Mouse (Mus musculus) kidney, adult 2 months (tissue): ENCODE results near the gene Cdh6. TPM values are rescaled to one million over a fixed set of nuclear protein-coding genes. Genes with fewer than 3 reads are reported as not detected.
A peak's percentile ranks its signal among the peaks of the same experiment; 100 is the strongest.

Experiments
- DNase-seq: peaks from one replicate; pipeline ENCODE4 v3.0.0; 2021
- H3K27ac ChIP-seq: fragments of 200-500 bp; 2 replicates; pipeline ENCODE4 v1.5.1; 2012; ENCODE audit warnings: low read depth, low read length, control low read depth, inconsistent platforms; ENCODE audit not compliant: insufficient read depth
- H3K27me3 ChIP-seq: fragments of 200-500 bp; replicated peaks from 2 replicates; pipeline ENCODE4 v1.6.1; 2012; ENCODE audit warnings: mild to moderate bottlenecking, moderate library complexity, low read length, inconsistent platforms; ENCODE audit not compliant: control insufficient read depth, insufficient read depth
- H3K36me3 ChIP-seq: fragments of 200-500 bp; 2 replicates; pipeline ENCODE4 v1.6.1; 2012; ENCODE audit warnings: mild to moderate bottlenecking, moderate library complexity, low read length, inconsistent platforms; ENCODE audit not compliant: control insufficient read depth, insufficient read depth
- H3K4me1 ChIP-seq: fragments of 200-500 bp; 2 replicates; pipeline ENCODE4 v1.6.1; 2011; ENCODE audit warnings: low read length; ENCODE audit not compliant: control insufficient read depth, insufficient read depth
- H3K4me3 ChIP-seq: fragments of 200-500 bp; 2 replicates; pipeline ENCODE4 v1.5.1; 2011; ENCODE audit warnings: mild to moderate bottlenecking, low read depth, low read length, control low read depth; ENCODE audit not compliant: insufficient read depth
- CTCF ChIP-seq: fragments of 200-500 bp; conservative IDR thresholded peaks from 2 replicates; pipeline ENCODE4 v1.5.1; 2011; ENCODE audit warnings: low read depth, mild to moderate bottlenecking, control low read depth, low read length, moderate library complexity, mixed read lengths; ENCODE audit not compliant: insufficient read depth, insufficient read length
- POLR2A ChIP-seq: fragments of 200-500 bp; IDR thresholded peaks from one replicate; pipeline ENCODE4 v1.6.1; 2011; ENCODE audit warnings: low read depth, low read length, control low read depth
- WGBS: fragments of 180-500 bp; shearing (Covaris S2); methylation state at CpG from one replicate; pipeline ENCODE4 v1.1.7; 2018; 5-methylcytosine and 5-hydroxymethylcytosine counted together
- polyA plus RNA-seq: library from polyadenylated mRNA; depleted of rRNA; stranded (reverse); fragments of >200 nt; gene quantifications from 2 replicates; pipeline ENCODE4 v1.2.3, GENCODE M21; 2012

Gene Cdh6
- polyA plus RNA-seq, 1 experiment: 1.8 TPM

- Histone ChIP-seq H3K27me3 (no peaks in the 10 kb centered on the region), H3K27ac (no peak overlapping the region), H3K4me3 (no peak overlapping the region), H3K36me3 (no peaks in the 10 kb centered on the region), H3K4me1 (no peaks in the 10 kb centered on the region)
- no peak for DNase-seq
- 79% methylated on average over 7 of the region's 7 CpGs for whole genome bisulfite sequencing
- no peak for TF ChIP-seq CTCF
- TF ChIP-seq POLR2A: no peak
Observed at GRCm38 (mm10) chr15:13208716-13209115, 35.2 kb upstream of the Cdh6 start.

DNA sequence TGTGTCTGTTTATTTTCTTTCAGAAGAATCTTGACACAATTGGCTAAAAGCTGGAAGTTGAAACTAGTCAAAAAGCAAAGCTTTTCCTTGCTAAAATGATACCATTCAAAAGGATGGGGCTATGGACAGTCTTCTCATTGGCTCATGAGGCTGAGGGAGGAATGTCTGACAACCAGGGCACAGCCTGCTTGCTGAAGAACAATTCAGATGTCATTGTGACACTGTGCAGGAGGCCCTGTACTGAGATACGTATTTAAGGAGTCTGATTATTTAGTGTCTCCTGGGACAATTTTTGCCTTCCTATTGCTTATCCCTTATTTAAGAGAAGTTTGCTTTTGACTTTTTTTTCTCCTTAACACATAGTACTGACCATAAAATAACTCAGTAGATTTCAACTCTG is 22.8 kb upstream of the Cdh6 start:
- H3K27ac ChIP-seq: no peak overlapping the region
- no peaks in the 10 kb centered on the region for H3K4me1 ChIP-seq
- no peak for DNase-seq
- TF ChIP-seq POLR2A (no peak), CTCF (no peak)
- no peaks in the 10 kb centered on the region for H3K27me3 ChIP-seq
- no peak overlapping the region for H3K4me3 ChIP-seq
- H3K36me3 ChIP-seq: no peaks in the 10 kb centered on the region
- WGBS: 74% methylated on average over 1 of the region's 1 CpGs

DNA sequence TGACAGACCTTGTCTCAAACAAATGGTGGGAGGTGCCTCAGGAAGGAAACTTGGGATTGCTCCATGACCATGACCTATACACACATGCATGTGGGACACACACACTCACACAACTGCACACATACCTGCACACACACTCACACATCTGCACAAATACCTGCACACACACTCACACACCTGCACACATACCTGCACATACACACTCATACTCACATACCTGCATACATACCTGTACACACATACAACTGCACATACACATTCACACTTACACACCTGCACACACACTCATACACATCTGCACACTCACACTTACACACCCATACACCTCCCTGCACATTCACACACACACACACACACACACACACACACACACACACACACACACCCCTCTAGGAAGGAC is 20.6 kb upstream of the Cdh6 start:
- H3K4me3 ChIP-seq: no peak overlapping the region
- DNase-seq: no peak
- TF ChIP-seq CTCF: no peak
- TF ChIP-seq POLR2A: no peak

DNA sequence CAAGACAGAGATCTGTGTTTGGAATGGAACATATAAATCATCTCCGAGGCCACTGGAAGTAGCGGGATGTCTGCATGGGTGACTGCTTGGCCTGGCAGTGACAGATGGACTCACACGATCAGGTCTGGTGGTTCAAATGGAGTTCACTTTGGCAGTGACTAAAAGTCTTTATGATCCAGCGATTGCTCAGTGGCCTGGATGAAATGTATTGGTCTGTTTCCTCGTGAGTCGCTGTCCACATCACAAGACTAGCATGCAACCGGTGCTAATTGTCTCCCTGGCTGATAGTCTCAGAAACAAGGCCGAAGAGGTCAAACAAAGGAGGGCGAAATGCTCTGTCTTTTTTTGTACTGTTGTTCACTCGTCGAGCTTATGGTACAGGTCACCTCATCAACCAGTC is 19.6 kb upstream of the Cdh6 start:
- no peak for DNase-seq
- WGBS: 31% methylated on average over 11 of the region's 11 CpGs
- Histone ChIP-seq H3K4me3 (no peak overlapping the region), H3K27me3 (no peaks in the 10 kb centered on the region), H3K27ac (no peak overlapping the region), H3K36me3 (no peaks in the 10 kb centered on the region), H3K4me1 (no peaks in the 10 kb centered on the region)
- no peak for TF ChIP-seq POLR2A
- no peak for TF ChIP-seq CTCF

More for the DNA sequence above, 20.6 kb upstream of the Cdh6 start:
- no peaks in the 10 kb centered on the region for H3K27me3 ChIP-seq
- no peak overlapping the region for H3K27ac ChIP-seq
- no peaks in the 10 kb centered on the region for H3K36me3 ChIP-seq
- no peaks in the 10 kb centered on the region for H3K4me1 ChIP-seq

DNA sequence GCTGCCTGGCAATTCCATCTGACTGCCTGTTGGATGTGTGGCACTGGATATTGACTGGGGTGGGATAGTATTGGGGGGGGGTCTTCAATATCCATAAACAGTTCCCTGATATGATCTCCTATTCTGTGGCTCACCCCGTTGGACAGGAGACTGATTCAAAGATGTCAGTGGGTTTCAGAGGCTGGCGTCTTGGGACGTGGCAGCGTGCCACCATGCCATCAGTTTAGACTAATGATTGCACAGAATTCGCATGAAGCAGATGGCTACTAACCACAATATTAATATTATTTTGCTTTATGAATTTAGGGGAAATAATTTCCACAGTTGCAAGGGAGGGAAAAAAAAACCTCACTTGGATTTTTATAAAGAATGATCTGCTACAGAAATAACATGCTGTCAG is 10.2 kb upstream of the Cdh6 start:
- Histone ChIP-seq H3K4me1 (no peaks in the 10 kb centered on the region), H3K27ac (no peak overlapping the region), H3K4me3 (no peak overlapping the region), H3K36me3 (no peaks in the 10 kb centered on the region), H3K27me3 (no peaks in the 10 kb centered on the region)
- DNase-seq: no peak
- 91% methylated on average over 5 of the region's 5 CpGs for WGBS
- no peak for TF ChIP-seq POLR2A

GRCm38 (mm10) chr15:13181430-13181829 is 8.0 kb upstream of the Cdh6 start:
- TF ChIP-seq CTCF (no peak), POLR2A (no peak)
- no peak for DNase-seq
- H3K36me3 ChIP-seq: no peaks in the 10 kb centered on the region
- H3K27me3 ChIP-seq: no peaks in the 10 kb centered on the region
- WGBS: 84% methylated on average over 8 of the region's 8 CpGs
- H3K4me1 ChIP-seq: no peaks in the 10 kb centered on the region
- no peak overlapping the region for H3K27ac ChIP-seq
- no peak overlapping the region for H3K4me3 ChIP-seq

DNA sequence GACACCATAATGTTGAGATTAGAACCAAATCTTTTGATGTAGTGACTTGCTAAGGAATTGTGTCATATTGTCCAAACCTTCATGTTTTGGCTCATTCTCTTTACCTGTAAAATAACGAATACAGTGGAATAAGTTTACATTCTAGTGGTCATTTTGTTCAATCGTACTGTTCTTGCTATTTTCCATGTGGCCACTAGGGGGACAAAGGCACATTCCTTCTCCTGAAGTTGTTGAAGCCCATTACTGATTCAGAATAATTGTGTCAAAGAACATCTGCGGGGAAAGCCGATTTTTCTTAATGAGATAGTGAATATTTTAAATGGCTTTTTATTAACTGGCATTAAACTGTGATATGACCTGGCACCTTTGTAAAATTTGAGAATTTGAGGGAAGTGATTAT is 7.5 kb upstream of the Cdh6 start:
- Histone ChIP-seq H3K27me3 (no peaks in the 10 kb centered on the region), H3K27ac (no peak overlapping the region), H3K4me3 (no peak overlapping the region), H3K36me3 (no peaks in the 10 kb centered on the region), H3K4me1 (no peaks in the 10 kb centered on the region)
- TF ChIP-seq CTCF: peak; percentile 31
- no peak for TF ChIP-seq POLR2A
- 20% methylated on average over 4 of the region's 4 CpGs for WGBS
- peak; percentile 20 for DNase-seq

DNA sequence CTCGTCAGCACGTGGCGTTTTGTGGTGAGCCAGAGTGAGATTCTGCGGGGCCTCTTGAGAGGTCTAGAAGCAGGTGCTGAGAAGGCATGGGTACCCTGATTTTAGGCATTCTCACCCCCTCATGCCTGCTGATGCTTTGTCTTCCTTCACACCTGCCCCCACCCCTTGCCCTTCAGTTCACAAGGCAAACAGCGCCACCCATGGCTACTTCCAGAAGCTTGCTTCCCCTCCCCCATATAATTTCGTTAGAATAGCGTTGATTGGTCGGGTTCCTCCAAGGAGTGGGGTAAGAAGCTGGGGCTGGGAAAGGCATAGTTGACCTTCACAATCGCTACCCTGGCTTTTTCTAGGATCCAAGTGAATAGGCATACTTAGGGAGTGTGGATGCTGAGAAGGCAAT is 2.5 kb upstream of the Cdh6 start:
- no peak; the same call in 1 of the 2 replicates for TF ChIP-seq CTCF
- TF ChIP-seq POLR2A: no peak
- no peaks in the 10 kb centered on the region for H3K36me3 ChIP-seq
- no peak overlapping the region for H3K27ac ChIP-seq
- no peak overlapping the region for H3K4me3 ChIP-seq
- DNase-seq: no peak
- 42% methylated on average over 9 of the region's 9 CpGs for WGBS
- H3K27me3 ChIP-seq: peaks cover 4% of the 10 kb centered on the region
- H3K4me1 ChIP-seq: no peaks in the 10 kb centered on the region; the same call in 1 of the 2 replicates
